Mouse (Mus musculus) lung, postnatal 0 days (tissue): ENCODE results near the gene Syt6.

Experiments used
- CTCF ChIP-seq: IDR thresholded peaks from 2 replicates; pipeline ENCODE4 v1.5.1; 2016; ENCODE audit warnings: antibody characterized with exemption, mild to moderate bottlenecking
- EP300 ChIP-seq: IDR thresholded peaks from 2 replicates; pipeline ENCODE4 v1.6.1; 2016; ENCODE audit warnings: antibody characterized with exemption, mild to moderate bottlenecking, control low read depth

DNA sequence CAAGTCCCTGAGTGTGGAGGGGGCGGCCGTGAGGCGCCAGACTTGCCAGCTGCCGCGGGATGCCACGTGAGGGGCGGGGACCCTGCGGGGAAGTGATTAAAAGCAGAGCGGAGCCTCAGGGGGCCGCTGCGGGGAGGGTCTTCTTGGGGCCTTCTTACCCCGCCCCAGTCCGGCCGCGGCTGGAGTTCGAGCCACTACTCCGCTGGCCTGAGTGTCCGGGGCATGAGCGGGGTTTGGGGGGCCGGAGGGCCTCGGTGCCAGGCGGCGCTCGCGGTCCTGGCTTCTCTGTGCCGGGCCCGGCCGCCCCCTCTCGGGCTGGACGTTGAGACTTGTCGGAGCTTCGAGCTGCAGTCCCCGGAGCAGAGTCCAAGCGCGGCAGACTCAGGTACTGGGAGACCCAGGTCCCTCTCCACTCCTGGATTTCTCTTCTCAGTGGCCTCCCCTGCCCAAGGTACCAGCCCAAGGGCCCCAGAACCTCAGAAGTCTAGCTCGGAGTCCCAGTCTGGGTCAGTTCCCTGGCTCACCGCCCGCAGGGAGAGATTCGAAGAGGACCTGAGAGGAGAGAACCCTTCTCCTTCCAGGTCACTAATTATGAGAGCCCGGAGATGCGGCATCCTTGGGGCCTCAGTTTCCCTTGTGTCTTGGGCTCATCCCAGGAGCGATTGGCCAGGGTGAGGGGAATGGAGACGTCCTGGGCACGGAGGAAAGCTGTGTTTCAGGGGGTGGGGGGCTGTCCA lies at the start of gene Syt6:
- TF ChIP-seq CTCF, result no peak
- no peak for TF ChIP-seq EP300
